Mouse (Mus musculus) limb, embryonic 13.5 days (tissue): ENCODE measurements at regions not wholly inside any gene's neighbourhood (a gene's known extent, or its start where the extent isn't known, plus 50 kb on each side); places are given as distances from the start of the nearest gene placed in this dataset.

Source experiments
- ATAC-seq: fragments of 200-750 bp; cut with Nextera tagmentation; 2 replicates; pipeline ENCODE4 v1.8.0; 2017; ENCODE audit warnings: low read depth, moderate number of reproducible peaks, moderate TSS enrichment; ENCODE audit not compliant: low FRiP score
- H3K27ac ChIP-seq: fragments of 300-500 bp; sonication (generic); 2 replicates; pipeline ENCODE4 v1.5.1; 2015; ENCODE audit warnings: inconsistent platforms, mild to moderate bottlenecking, moderate library complexity
- H3K27me3 ChIP-seq: fragments of 300-500 bp; sonication (generic); 2 replicates; pipeline ENCODE4 v1.6.1; 2015; ENCODE audit warnings: mild to moderate bottlenecking, inconsistent platforms
- H3K36me3 ChIP-seq: fragments of 300-500 bp; sonication (generic); 2 replicates; pipeline ENCODE4 v1.6.1; 2015; ENCODE audit warnings: inconsistent platforms, mild to moderate bottlenecking, moderate library complexity
- H3K4me1 ChIP-seq: fragments of 300-500 bp; sonication (generic); 2 replicates; pipeline ENCODE4 v1.6.1; 2015; ENCODE audit warnings: inconsistent platforms
- H3K4me2 ChIP-seq: fragments of 300-500 bp; sonication (generic); replicated peaks from 2 replicates; pipeline ENCODE4 v1.6.1; 2015; ENCODE audit warnings: inconsistent platforms, mild to moderate bottlenecking, moderate library complexity
- H3K4me3 ChIP-seq: fragments of 300-500 bp; sonication (generic); 2 replicates; pipeline ENCODE4 v1.5.1; 2015; ENCODE audit warnings: moderate library complexity, mild to moderate bottlenecking, inconsistent platforms
- H3K9ac ChIP-seq: fragments of 300-500 bp; sonication (generic); 2 replicates; pipeline ENCODE4 v1.6.1; 2015; ENCODE audit warnings: mild to moderate bottlenecking, inconsistent platforms
- H3K9me3 ChIP-seq: fragments of 300-500 bp; sonication (generic); 2 replicates; pipeline ENCODE4 v1.6.1; 2016; ENCODE audit warnings: inconsistent platforms
- WGBS: fragments of 180-500 bp; shearing (Covaris S2); methylation state at CpG from one replicate; pipeline ENCODE4 v1.1.7; 2015; 5-methylcytosine and 5-hydroxymethylcytosine counted together

DNA sequence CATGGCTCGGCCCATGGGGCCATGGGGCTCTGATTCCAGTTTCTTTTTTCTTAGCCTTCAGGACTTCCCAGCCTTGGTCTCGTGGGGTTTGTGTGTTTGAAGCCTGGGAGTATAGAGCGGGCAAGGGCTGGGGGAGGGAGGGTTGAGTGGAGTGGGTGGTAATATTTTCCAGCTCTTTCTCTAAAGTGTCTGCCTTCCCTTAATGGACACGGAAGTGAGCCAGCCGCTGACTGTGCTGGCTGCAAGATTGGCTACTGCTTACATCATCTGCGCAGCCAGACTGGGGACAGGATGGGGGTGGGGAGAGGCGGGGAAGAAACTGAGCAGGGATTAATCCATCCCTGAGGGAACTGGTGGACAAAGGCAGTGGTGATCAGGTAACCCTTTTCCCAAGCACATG is 52.3 kb downstream of the Tnp1 start:
- H3K4me2 ChIP-seq = peak overlapping the region; percentile 46
- H3K9ac ChIP-seq = 0 out of 2 replicates have a peak overlapping the region, but pooled peaks have one; percentile 8
- H3K9me3 ChIP-seq = no peaks in the 10 kb centered on the region
- ATAC-seq = peak; percentile 90
- no peak overlapping the region for H3K4me3 ChIP-seq
- no peaks in the 10 kb centered on the region for H3K27me3 ChIP-seq
- H3K36me3 ChIP-seq = no peaks in the 10 kb centered on the region
- H3K4me1 ChIP-seq = peaks cover 20% of the 10 kb centered on the region
- WGBS = 17% methylated on average over 7 of the region's 7 CpGs
- H3K27ac ChIP-seq = peak overlapping the region; percentile 79

DNA sequence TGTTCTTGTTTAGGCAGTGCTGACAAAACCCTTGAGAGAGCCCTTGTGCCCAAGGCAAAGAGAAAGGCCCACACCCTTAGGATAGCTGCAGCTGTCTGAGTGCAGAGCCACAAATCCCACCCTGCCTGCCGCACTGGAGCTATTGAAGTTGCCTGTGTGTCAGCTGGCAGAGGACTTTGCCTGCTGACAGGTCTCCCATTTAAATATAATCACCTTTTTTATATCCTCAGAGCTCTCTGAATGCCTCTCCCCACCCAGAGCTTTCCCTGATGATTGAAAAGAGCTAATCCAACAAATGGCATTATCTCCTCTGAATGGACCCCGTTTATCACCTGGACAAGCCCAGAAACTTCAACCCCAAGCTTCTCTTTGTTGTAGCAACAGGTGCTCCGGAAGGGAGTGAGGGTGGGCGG is 55.5 kb downstream of the Tnp1 start:
- 6% methylated on average over 4 of the region's 4 CpGs for WGBS
- ATAC-seq = no peak
- H3K27ac ChIP-seq = no peak overlapping the region

DNA sequence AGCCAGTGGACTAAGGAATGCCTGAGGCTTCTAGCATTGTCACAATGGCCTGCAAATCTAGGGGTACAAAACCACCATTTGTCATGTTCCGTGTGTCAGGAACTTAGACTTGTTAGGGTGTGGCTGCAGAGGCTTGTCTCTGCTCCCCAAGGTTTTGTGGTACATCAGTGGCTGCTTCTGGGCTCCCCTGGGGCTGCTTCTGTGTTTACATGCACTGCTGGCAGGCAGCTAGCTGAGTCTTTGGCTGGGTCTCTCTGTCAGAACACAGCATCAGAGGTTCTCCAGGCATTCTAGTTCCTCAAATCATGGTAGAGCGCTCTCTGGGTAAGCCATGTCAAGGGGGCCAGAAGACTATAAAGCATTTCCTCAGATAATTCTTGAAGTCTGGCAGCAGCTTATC is 60.3 kb downstream of the Tnp1 start:
- Histone ChIP-seq H3K4me3 (no peak overlapping the region), H3K4me2 (no peak overlapping the region), H3K27me3 (no peaks in the 10 kb centered on the region), H3K36me3 (no peaks in the 10 kb centered on the region), H3K9me3 (no peaks in the 10 kb centered on the region), H3K9ac (no peak overlapping the region), H3K27ac (no peak overlapping the region), H3K4me1 (peaks cover 13% of the 10 kb centered on the region)
- WGBS = 80% methylated on average over 2 of the region's 2 CpGs
- no peak for ATAC-seq

More for the DNA sequence above, 55.5 kb downstream of the Tnp1 start:
- no peak overlapping the region for H3K4me2 ChIP-seq
- no peak overlapping the region for H3K9ac ChIP-seq
- peaks cover 12% of the 10 kb centered on the region for H3K4me1 ChIP-seq
- no peaks in the 10 kb centered on the region for H3K9me3 ChIP-seq
- no peak overlapping the region for H3K4me3 ChIP-seq
- no peaks in the 10 kb centered on the region for H3K36me3 ChIP-seq
- H3K27me3 ChIP-seq = no peaks in the 10 kb centered on the region

DNA sequence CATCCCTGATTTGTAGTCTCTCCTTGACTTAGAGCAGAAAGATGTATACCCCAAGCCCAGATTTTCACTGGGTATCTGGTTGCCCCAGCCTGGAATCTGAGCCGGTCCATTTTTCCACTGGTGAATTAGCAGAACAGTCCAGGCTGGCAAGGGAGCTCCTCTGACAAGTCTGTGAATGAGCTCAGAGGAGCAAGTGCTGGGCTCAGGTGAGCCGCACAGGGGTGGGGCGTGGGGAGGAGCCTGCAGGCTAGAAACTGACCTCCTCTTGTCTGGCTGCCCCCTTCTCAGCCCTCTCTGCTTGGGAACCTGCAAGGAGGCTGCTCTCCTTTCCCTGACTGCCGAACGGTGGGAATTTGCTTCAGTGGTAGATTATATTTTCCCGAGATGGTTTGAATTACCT is 62.8 kb downstream of the Tnp1 start:
- ATAC-seq = 0 out of 2 replicates have a peak, but pooled peaks have one; percentile 45
- Histone ChIP-seq H3K36me3 (no peaks in the 10 kb centered on the region), H3K4me1 (peaks cover 13% of the 10 kb centered on the region), H3K4me3 (no peak overlapping the region), H3K9me3 (no peaks in the 10 kb centered on the region), H3K4me2 (peak overlapping the region; percentile 31; the same call in 1 of the 2 replicates), H3K27ac (no peak overlapping the region), H3K27me3 (no peaks in the 10 kb centered on the region), H3K9ac (no peak overlapping the region)
- WGBS = 10% methylated on average over 6 of the region's 6 CpGs

DNA sequence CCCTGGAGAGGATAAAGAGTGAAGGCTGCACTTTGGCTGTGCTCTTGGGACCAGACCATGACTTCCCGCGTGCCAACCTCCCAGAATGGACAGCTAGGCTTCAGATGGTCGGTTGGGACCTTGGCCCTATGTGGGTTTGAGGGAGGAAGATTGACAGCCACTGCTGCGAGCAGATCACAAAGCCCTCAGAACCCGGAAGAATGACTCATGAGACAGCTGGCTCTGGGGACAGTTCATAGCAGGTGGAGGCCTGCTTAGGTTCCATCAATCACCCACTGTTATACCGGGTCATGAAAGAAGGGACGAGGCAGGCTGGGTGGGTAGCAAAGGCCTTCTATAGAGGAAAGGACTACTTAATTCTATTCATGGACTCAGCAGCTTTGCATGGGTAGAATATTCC is 63.9 kb downstream of the Tnp1 start:
- H3K9ac ChIP-seq = no peak overlapping the region
- ATAC-seq = peak; percentile 85

DNA sequence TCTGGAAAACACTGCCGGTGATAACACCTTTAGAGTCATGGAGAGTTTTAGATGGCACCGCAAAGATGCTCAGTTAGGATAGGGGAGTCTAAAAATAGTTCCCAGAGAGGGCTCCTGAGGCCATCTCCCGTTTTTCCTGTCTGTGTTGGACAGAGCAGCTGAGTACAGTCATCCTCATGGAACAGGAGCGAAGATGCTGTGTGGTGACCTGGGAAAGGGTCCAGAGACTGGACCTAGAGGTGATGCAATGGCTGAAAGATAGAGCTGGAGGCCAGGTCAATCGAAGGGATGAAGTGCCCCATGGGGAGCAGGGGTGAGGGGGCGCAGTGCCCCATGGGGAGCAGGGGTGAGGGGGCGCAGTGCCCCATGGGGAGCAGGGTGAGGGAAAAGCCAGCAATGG is 64.3 kb downstream of the Tnp1 start:
- no peak overlapping the region for H3K4me3 ChIP-seq
- no peak overlapping the region for H3K27ac ChIP-seq
- no peaks in the 10 kb centered on the region for H3K9me3 ChIP-seq
- peak; percentile 25; the same call in 1 of the 2 replicates for ATAC-seq
- H3K4me2 ChIP-seq = no peak overlapping the region
- no peak overlapping the region for H3K9ac ChIP-seq
- WGBS = 88% methylated on average over 7 of the region's 7 CpGs
- H3K4me1 ChIP-seq = peaks cover 14% of the 10 kb centered on the region
- H3K36me3 ChIP-seq = no peaks in the 10 kb centered on the region
- H3K27me3 ChIP-seq = no peaks in the 10 kb centered on the region

More for the DNA sequence above, 63.9 kb downstream of the Tnp1 start:
- 66% methylated on average over 7 of the region's 7 CpGs for WGBS
- Histone ChIP-seq H3K9me3 (no peaks in the 10 kb centered on the region), H3K4me2 (no peak overlapping the region), H3K27ac (no peak overlapping the region), H3K4me1 (peaks cover 13% of the 10 kb centered on the region), H3K36me3 (no peaks in the 10 kb centered on the region), H3K27me3 (no peaks in the 10 kb centered on the region), H3K4me3 (no peak overlapping the region)

DNA sequence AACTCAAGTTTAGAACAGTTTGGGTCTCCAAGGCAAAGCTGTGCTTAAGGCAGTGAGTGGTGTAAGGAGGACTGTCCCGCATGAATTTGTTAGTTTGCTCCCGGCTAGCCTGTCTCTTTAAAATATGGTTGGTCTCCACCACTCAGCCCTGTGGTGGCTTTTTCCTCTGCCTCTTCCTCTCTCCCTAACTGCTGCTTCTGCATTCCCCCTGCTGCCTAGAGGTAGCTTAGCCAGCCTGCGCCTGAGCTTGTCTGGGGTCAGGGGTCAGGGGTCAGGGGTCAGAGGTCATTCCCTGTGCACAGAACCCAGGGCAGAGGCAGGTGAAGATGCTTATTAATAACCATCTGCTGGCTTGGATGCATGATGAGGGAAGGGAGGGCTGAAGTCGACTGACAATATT is 69.5 kb downstream of the Tnp1 start:
- H3K9me3 ChIP-seq = no peaks in the 10 kb centered on the region
- no peaks in the 10 kb centered on the region for H3K36me3 ChIP-seq
- no peak overlapping the region for H3K4me2 ChIP-seq
- H3K4me3 ChIP-seq = no peak overlapping the region
- H3K27ac ChIP-seq = 0 out of 2 replicates have a peak overlapping the region, but pooled peaks have one; percentile 22
- H3K4me1 ChIP-seq = peaks cover 22% of the 10 kb centered on the region
- no peak overlapping the region for H3K9ac ChIP-seq
- H3K27me3 ChIP-seq = no peaks in the 10 kb centered on the region
- 18% methylated on average over 4 of the region's 4 CpGs for WGBS
- ATAC-seq = no peak

DNA sequence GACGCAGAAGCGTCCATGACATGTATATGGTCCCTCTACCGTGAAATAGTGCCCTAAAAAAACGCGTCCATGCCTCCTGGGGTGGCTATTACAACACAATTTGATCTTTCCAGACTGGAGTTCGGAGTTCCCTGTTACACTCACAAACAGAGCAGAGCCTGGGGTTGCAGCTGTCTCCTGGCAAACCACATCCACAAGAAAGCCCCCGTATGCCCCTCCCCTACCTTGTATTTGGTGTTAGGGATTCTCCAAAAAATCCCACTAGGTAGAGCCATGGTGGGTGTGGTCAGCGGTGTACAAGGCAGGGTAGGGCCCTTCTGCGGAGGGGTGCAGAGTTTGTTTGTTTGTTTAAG is 70.0 kb downstream of the Tnp1 start:
- H3K36me3 ChIP-seq = no peaks in the 10 kb centered on the region
- H3K4me2 ChIP-seq = peak overlapping the region; percentile 57
- H3K4me1 ChIP-seq = peaks cover 22% of the 10 kb centered on the region
- WGBS = 19% methylated on average over 9 of the region's 9 CpGs
- 0 out of 2 replicates have a peak overlapping the region, but pooled peaks have one; percentile 33 for H3K27ac ChIP-seq
- H3K27me3 ChIP-seq = no peaks in the 10 kb centered on the region
- H3K9ac ChIP-seq = no peak overlapping the region
- ATAC-seq = no peak; the same call in 1 of the 2 replicates
- no peaks in the 10 kb centered on the region for H3K9me3 ChIP-seq
- peak overlapping the region; percentile 22; the same call in 1 of the 2 replicates for H3K4me3 ChIP-seq

DNA sequence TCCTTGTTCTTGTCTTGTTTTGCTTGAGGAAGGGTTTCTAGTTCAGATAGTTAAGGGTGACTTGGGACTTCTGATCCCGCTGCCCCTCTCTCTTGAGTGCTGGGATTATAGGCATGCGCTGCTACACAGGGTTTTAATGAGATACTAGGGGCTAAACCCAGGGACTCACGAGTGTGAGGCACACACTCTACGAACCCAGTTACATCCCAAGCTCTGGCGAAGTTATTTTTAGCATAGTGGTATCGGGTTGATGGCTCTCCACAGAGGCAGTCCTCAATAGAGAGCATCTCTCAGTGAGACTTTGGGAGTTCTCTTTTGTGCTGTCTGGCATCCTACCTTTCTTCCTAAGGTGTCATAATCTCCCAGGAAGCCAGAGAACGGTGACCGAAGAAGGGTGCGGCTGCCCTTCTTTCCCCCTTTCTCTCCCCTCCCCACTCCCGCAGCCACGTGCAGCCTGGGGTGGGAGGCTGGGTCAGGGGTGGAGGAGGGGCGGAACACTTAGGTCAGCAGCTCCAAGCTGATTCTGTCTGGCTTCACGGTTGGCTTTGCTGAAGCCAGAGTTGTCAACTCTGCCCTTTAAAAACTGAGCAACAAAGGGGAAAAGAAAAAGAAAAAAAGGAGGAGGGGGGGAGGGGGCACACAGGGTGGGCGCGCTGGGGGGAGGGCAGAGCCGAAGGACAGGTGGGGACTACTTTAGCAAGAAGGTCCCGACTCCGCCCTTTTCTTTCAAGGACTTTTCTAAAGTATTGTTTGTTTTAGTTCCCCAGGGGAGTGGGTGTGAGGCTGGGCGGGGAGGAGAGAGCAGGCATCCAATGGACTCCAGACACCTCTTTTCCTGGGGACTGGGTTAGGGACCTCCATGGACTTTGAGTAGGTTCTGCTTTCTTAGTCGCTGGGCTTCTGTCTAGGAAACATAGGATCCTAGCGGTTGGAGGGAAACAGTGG is 70.4 kb upstream of the Igfbp5 start:
- peak; percentile 37; the same call in 1 of the 2 replicates for ATAC-seq
- Histone ChIP-seq H3K4me3 (peak overlapping the region; percentile 22), H3K36me3 (no peaks in the 10 kb centered on the region), H3K27me3 (no peaks in the 10 kb centered on the region), H3K4me2 (peak overlapping the region; percentile 57), H3K9ac (no peak overlapping the region; the same call in 1 of the 2 replicates), H3K27ac (0 out of 2 replicates have a peak overlapping the region, but pooled peaks have one; percentile 33), H3K4me1 (peaks cover 22% of the 10 kb centered on the region), H3K9me3 (no peaks in the 10 kb centered on the region)
- 10% methylated on average over 21 of the region's 21 CpGs for WGBS

DNA sequence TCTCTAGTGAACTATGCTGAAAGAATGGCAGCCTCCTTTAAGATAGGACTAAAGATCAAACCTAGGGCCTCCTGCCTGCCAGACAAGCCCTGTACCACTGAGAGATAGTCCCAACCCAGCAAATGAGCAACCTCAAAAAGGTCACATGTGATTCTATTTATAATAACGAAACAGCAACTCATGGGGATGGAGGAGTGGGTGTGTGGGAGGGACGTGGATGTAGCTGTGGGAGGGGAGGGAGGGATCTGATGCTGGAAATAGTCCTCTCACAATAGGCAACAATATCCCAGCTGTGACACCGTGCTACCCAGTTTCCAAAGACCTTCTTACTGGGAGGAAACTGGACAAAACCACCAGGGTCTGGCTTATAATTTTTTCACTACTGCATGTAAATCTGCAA is 69.5 kb upstream of the Igfbp5 start:
- 42% methylated on average over 3 of the region's 3 CpGs for WGBS
- no peak for ATAC-seq

DNA sequence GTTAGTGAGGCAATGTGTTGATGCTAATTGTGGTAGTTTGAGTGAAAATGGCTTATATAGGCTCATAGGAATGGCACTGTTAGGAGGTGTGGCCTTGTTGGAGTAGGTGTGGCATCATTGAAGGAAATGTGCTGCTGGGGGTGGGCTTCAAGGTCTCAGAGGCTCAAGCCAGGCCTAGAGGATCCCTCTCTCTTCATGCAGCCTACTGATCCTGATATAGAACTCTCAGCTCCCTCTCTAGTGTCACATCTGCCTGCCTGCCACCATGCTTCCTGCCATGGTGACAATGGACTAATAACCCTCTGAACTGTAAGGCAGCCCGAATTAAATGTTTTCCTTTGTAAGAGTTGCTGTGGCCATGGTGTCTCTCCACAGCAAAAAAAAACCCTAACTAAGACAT is 68.4 kb upstream of the Igfbp5 start:
- peaks cover 22% of the 10 kb centered on the region for H3K4me1 ChIP-seq
- H3K27ac ChIP-seq = no peak overlapping the region
- no peaks in the 10 kb centered on the region for H3K36me3 ChIP-seq
- H3K4me2 ChIP-seq = no peak overlapping the region
- H3K9me3 ChIP-seq = no peaks in the 10 kb centered on the region
- no peak for ATAC-seq
- no peaks in the 10 kb centered on the region for H3K27me3 ChIP-seq
- no peak overlapping the region for H3K4me3 ChIP-seq
- 82% methylated on average over 1 of the region's 1 CpGs for WGBS
- H3K9ac ChIP-seq = no peak overlapping the region

More for the DNA sequence above, 69.5 kb upstream of the Igfbp5 start:
- H3K36me3 ChIP-seq = no peaks in the 10 kb centered on the region
- no peak overlapping the region for H3K9ac ChIP-seq
- H3K27ac ChIP-seq = no peak overlapping the region
- no peak overlapping the region for H3K4me2 ChIP-seq
- H3K4me1 ChIP-seq = peaks cover 22% of the 10 kb centered on the region
- no peaks in the 10 kb centered on the region for H3K27me3 ChIP-seq
- H3K4me3 ChIP-seq = no peak overlapping the region
- H3K9me3 ChIP-seq = no peaks in the 10 kb centered on the region

DNA sequence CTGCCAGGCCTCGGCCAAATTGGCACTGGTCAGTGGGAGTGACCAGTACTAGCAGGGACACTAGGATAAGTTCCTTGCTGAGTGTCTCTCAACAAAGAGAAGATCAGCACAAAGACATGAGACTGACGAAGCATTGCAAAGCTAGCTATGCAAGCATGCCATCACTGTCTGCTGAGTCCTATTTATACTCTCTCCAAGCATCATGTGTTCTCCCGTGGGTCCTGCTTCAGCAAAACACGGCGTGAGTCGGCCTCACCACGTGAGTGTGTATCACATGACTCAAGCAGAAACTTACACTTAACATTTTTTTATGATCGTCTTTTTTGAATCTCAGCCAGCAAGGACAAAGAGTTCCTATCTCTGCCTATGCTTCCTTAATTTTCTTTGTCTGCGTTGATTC is 67.7 kb upstream of the Igfbp5 start:
- Histone ChIP-seq H3K4me2 (no peak overlapping the region), H3K36me3 (no peaks in the 10 kb centered on the region), H3K4me3 (no peak overlapping the region), H3K4me1 (peaks cover 22% of the 10 kb centered on the region), H3K27ac (no peak overlapping the region), H3K9me3 (no peaks in the 10 kb centered on the region), H3K27me3 (no peaks in the 10 kb centered on the region), H3K9ac (no peak overlapping the region)
- WGBS = 81% methylated on average over 9 of the region's 9 CpGs
- no peak for ATAC-seq
